Mouse (Mus musculus): ENCODE measurements around the gene Klhdc4.

The Klhdc4 gene

DNA sequence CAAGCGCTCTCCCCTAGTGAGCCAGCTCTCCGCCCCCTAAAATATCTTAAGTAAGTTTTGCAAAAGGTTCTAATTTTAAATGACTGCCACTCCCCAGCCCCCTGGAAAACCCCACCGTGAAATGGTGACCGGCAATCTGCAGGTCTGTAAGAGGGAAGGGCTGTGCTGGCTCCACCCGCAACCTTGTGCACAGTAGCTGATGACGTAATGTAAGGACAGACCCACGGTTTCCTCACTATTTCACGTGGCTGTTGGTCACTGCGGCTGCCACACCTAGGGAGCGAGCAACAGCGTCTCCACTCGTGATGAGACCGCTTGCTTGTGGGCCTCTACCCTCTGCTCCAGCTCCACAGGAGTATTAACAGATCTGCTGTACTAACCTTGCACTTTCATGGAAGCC is 23.2 kb downstream of the Klhdc4 start:
- no peak for DNase-seq (ENCODE audit: low spot score)

DNA sequence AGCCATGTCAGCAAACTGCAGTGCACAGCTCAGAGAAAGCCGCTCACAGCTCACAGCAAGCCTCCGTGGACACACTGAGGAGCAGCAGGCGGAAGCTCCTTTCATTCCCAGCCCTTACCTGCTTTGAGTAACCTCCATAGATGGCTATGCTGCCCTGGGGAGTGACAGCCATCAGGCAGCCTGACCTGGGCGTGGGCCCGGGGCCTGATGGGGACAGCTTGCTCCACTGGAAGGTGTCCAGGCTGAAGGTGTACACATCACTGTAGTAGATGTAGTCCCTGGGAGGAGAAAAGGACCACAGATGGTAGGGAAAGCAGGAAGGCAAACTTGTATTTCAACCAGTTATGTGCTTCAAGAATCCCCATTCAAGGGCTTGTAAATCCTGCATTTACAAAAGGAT is 24.5 kb downstream of the Klhdc4 start:
- no peak for DNase-seq (ENCODE audit: low spot score)

DNA sequence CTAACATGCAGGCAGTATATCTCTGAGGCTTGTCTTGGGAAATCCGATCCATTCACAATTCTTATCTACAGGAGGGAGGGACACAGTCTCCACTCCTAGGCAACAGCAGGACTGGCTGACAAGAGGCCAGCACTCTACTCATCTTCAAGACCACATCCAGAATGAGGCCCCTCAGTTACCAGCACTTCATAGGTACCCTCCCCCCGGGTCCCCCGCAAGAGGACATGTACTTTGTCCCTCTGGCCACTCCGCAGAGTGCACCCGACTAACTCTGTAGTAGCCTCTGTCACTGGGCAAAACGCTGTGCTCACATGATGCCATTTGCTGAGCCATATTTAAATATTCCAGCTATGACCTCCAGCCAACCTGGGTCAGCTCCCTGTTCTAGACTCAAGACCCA is 31.0 kb downstream of the Klhdc4 start:
- no peak for DNase-seq (ENCODE audit: low spot score)

DNA sequence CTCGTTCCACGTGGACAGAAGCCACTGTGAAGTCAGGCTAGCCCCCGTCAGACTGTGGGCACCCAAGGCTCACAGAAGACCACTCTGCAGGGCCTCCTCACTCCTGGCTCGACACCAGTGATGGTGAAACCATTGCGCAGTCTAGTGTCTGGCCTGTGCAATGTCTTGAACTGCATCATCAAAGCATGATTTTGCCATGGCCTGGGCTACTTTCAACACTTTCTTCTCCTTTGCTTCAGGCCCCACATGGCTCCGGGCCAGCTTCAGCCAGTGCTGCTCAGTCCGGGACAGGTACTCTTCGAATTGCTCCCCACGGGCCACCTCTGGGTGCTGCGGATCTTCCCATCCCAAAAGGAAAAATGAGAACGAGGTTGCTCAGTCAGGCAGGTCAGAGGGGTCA is 33.0 kb downstream of the Klhdc4 start:
- DNase-seq (ENCODE audit: low spot score): no peak

DNA sequence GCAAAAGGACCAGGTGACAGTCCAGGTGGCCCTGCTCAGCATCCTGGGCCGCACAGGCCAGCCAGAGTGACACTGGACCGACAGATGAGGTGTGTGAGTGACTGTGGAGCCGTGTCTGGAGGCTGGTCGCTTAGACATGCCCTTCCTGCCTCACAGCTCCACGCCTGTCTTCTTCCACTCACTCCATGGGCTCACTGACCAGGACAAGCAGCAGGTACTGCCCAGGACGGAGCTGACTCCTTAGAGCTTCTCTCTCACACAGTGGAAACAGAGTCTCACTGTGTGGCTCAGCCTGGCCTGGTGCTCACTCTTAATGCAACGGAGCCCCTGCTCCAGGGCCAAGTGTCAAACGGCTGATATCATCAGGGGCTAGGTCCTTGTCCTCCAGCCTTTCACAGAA is 33.9 kb downstream of the Klhdc4 start:
- no peak for DNase-seq (ENCODE audit: low spot score)

DNA sequence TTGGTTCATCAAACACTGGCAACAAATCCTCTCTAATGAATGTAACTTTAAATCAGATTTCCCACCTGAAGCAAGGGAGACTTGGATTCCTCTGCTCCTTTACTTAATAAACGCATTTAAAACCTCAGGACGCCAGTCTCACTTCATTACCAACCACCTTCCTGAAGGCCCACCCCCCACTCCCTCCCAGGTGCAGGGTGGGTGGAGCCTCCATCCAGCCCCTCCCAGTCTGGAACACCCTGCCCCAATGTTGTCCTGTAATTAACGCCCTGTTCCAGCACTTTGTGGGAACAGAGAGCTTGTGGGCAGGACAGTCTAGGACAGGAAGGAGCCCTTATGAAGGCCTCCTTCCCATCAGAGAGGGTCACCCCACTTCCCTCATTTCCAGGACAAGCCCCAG is 35.2 kb downstream of the Klhdc4 start:
- no peak for DNase-seq (ENCODE audit: low spot score)

DNA sequence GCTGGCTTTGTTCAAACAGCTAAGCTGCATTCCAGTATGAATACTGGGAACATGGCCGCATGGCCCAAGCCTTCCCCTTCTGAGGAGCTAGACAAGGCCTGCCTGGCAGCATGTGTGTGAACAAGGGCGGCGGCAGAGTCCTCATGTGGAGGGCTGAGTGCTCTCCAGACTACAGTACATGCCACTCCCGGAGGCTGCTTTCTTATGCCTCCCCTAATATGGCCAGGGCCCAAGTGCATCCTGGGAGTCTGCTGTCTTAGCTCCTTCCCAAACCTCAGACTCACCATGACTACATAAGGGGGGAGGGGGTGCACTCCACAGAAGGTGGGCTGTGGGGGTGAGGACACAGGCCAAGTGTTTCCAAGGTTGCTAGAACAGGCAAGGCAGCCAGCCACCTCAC is 36.7 kb downstream of the Klhdc4 start:
- DNase-seq (ENCODE audit: low spot score): no peak

DNA sequence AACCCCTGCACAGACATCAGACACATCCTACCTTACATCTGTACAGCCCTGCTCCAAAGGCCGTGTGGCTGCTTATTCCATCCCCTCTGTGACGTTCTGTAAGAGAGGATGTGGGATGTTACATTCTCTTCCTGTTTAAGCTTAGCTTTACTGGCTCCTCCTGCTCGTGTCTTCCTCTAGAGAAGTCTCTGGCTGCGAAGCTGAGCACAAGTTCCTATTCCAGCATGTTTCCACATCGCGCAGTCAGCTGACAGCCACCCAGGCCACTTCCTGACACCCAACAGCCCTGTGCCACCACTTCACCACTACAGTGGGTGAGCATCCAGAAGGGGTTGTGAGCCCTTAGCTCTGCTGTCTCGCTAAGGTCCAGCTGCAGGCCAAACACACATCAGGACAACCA is 37.2 kb downstream of the Klhdc4 start:
- no peak for DNase-seq (ENCODE audit: low spot score)

DNA sequence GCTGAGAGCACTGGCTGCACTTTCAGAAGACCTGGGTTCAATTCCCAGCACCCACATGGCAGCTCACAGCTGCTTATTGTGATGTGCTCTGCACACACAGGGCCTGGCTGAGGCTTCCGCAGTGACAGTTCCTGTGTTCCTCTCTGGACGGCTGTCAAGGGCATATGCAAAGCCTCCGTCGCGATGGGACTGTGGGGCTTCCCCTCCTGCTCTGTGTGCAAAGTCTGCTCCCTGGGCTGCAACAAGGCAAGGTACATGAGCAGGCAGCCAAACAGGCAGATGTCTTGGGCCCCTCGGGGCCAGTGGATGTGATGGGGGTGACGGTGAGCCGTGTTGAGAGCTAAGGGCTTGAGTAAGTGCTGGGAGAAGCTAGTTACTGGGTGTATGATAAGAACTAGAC is 40.6 kb downstream of the Klhdc4 start:
- DNase-seq (ENCODE audit: low spot score): no peak

DNA sequence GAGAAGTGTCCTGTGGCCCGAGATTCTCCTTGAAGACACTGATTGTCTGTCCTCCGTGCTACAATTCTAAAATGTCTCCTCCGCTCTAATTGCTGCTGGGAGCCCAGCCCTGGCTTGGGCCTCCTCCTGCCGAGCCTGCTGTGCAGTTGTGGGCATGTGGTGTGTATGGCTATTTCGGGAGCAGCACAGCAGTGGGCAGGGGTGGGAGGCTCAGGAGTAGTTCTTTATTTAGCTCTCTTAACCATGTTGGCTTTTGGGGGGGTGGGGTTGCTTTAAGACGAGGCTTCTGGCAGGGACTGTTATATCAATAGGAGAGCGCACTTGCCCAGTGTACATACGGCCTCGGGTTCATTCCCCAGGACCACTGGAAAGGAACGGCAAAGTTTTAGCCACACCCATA is 42.8 kb downstream of the Klhdc4 start:
- no peak for DNase-seq (ENCODE audit: low spot score)

DNA sequence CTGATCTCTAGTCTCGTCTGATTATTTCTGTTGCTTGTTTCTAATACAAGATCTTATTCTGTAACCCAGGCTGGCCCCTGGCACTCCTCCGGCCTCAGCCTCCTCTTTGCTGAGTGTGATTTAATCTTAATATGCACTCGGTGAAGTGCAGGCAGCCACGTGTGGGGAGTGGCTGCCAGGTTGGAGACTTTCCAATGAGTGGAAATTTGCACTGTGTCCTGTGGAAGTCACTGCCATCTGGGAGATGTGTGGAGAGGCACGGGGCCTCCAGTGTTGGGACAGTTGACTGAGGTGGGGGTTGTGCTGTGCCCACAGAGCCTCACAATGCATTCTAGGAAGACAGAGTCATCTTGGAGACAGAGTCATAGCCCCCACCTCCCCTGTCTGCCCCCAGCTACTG is 46.9 kb downstream of the Klhdc4 start:
- no peak for DNase-seq (ENCODE audit: low spot score)

DNA sequence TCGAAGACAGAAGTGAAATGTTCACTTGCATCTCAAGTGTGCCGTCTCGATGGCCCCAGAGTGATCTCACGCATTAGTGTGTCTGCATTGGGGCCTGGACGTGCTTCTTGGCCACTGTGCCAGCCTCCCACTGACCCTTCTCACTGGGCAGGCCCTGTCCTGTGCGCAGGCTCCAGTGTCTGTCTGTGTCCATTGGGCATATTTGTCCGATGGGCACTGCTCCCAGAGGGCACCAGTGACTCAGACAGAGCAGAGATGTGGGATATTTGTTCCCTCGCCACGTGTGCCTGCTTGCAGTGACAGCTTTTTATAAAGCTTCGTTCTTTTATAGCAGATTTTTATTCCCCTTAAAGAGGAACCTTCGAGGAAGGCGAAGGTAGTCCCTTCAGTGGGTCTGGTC is 55.5 kb downstream of the Klhdc4 start:
- DNase-seq (ENCODE audit: low spot score): no peak

DNA sequence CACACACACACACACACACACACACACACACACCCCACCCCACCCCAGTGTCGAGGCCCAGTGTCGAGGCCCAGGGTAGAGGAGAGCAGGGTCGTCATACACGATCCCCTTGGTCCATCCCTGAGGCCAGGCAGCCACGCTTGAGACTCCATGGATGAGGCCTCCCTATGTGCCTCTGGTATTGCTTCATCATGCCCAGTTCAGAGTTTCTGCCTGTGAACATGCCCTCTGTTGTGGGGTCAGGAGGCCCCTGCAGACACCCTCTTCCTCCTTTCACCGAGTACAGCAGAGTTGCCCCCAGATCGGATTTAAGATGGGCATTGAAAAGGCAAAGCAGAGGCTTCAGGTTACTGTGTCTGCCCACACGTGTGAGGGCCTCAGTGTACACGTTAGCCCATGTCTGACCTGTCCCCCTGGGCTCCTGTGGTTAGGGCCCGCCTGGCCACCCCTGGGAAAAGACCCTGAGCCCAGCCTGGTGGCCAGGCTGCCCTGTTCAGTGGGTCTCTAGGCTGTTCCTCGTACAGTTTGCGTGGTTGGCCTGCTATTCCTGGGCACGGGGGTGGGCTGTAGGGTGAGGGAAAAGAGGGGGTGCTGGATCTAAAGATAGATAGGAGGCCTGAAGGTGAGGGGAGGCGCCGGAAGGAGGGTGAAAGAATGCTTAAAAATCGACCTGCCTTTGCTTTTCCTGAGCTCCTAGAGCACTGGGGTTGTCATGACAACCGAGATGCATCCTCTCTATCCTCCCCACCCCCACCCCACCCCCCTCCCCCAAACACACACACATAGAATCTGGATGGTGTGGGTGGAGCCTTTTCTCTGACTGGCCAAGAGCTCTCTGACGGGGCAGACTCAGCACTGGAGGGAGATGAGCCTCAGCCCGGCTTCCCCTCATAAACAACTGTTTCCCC is 58.3 kb downstream of the Klhdc4 start:
- DNase-seq (ENCODE audit: low spot score): no peak

DNA sequence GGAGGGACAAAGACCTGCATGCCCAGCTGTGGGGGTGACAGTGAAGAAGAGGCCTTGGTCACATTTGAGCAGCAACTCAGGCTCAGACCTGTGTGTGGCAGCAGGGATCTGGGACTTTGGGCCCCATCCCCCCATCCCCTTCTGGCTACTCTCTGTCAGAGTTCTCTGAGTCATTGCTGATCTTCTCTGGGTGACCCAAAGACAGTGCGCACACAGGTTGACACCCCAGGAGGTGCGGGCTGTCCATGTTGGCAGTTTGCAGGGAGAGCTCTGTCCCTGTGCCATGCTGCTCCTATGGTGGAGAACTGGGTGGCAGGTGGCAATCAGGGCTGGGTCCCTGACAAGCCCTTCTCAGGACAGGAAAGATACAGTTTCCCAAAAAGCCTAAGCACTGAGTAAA is 59.7 kb downstream of the Klhdc4 start:
- DNase-seq (ENCODE audit: low spot score): no peak

DNA sequence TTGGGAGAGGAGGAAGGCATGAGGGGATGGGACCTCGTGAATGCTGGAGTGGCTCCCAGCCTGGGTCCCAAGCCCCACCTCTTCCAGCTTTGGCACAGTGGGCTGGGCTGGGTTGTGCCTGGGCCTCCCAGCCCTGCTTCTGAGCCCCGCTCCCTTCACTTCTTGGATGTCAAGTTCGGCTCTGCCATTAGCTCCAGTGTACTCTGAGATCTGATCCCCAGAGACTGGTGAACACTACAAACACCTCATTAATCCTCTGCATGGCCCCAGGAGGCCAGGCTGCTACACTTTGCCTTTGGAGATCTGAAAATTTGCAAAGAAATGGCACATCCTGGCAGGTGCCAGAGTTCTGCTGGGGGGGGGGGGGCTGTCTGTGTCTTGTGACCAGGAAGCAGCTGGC is 60.3 kb downstream of the Klhdc4 start:
- no peak for DNase-seq (ENCODE audit: low spot score)

DNA sequence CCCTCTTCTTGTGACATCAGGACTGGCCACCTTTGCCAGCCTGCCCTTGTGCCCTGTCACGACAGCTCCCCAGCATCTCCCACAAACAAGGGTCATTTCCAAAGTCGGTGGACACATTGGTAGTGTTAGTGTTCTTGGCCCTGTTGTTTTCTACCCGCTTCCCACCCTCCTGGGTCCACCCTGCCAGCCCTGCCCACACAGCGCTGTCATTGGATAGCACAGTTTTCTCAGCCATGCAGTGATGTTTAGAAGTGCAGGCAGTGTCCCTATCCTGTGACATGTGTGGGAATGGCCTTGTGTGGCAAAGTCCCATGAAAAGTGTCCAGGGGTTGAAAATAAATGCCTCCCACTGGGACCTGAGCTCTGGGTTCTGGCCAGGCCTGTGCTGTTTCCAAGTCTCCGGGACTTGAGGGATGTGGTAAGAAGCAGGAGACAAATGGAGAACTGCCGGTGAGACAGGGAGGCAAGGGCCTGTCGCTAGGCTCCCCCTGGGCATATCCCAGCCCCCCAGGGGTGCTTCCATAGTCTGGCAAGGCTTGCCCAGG is 63.7 kb downstream of the Klhdc4 start:
- DNase-seq (ENCODE audit: low spot score): no peak

DNA sequence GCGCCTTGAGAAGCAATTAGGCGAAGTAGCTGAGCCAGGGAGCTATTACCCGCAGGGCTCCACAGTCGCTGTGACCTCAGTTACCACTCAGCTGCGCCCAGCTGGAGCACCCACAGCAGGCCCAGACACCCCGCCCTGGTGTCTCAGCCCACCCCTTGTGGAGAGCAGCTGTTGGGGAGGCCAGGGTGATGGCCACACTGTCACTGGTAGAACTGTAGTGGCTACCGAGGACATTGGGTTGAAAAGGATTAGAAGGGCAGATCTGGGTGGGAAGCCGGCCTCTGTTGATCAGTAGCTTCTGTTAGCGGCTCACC is 65.7 kb downstream of the Klhdc4 start:
- no peak for DNase-seq (ENCODE audit: low spot score)

DNA sequence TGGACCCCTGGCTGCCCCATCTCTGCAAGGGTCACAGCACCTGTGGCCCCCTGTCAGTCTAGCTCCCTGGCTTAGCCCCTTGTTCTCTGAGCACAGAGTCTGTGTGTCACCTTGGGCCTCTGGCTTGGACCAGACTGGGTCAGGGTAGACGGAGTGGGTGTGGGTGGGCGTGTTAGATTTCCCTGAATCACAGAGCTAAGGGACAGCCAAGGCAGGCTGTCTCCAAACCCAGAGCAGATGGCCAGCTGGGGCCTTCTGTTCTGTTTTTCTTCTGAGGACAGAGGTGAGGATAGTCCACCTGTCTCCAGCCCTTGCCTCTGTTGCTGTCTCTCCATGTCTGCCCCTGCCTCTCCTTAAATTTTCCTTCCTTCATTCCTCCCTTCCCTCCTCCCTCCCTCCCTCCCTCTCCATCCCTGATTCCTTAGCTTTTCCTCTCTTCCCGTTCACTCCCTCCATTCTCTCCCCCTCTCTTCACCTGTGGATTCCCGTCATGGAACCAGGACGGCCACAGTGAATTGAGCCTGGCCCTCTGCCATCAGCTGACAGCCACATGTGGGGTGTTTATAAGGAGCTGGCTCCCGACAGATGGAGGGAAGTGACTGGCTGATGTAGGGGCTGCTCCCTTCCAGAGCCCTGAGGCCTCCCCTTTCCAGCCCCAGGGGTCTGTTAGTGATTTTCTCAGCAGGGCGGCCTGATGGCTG is 66.2 kb downstream of the Klhdc4 start:
- no peak for DNase-seq (ENCODE audit: low spot score)

DNA sequence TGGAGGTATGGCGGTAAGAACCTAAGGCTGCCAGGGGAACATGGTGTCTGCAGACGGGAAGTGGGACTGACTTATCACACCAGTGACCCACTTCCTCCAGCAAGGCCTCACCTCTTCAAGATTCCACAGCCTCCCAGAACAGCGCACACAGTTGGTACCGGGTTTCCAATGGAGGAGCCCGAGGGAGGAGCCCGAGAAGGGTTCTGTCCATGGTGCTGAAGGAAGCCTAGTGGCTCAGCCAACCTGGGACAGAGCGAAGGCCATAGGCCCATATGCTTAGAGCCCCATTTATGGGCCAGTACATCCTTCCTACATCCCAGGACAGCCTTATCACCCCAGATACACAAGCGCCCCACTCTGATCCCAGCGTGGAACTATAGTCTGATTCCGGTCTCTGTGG is 67.9 kb downstream of the Klhdc4 start:
- no peak for DNase-seq (ENCODE audit: low spot score)

DNA sequence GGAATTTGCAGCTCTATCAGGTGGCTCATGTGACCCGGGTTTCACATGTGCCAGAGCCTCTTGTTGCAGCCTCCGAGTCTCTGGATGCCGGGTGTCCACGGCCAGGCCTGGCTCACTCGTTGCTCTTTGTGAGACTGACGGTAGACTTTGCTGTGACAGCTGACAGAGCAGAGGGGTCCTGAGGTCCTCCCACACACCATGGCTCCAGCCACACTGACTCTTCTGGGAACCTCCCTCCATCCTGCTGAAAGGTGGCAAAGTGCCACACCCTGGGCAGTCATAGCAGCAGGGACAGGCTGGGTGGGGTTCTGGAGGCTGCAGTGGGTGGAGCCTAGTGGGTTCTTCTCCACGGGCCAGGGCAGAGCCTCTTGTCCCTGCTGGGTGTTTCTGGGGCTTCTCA is 68.9 kb downstream of the Klhdc4 start:
- no peak for DNase-seq (ENCODE audit: low spot score)

DNA sequence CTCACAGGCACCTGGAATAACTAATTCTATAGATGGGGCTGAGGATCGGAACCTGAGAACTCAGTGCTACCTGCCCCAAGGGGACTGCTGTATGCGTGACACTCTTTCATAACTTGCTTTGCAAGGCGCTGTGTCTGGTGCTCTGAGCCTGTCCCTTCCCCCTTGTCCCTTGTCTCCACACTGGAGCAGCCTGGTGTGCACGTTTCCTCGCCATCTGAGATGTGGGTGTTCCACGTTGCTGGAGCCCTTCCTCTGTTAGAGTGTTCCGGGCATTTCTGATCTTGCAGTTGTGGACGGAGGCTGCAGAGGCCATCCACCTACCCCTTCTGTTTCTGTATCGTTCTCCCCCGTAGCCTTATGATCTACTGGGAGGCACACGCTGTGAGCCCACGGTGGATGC is 70.9 kb downstream of the Klhdc4 start:
- no peak for DNase-seq (ENCODE audit: low spot score)

DNA sequence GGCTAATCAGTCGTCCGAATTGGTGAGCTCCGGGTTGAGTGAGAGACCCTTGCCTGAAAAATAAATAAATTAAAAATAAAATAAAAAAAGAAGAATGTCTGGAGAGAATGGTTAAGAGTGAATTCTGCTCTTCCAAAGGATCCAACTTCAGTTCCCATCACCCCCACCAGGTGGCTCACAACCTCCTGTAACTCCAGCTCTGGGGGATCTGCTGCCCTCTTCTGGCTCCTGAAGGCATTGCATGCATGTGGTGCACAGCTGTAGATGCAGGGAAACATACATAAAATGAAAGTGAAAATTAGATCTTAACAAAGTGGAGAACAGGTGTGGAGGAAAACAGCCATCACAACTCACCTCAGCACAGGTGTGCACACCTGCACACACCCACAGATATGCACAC is 78.0 kb downstream of the Klhdc4 start:
- no peak for DNase-seq (ENCODE audit: low spot score)

DNA sequence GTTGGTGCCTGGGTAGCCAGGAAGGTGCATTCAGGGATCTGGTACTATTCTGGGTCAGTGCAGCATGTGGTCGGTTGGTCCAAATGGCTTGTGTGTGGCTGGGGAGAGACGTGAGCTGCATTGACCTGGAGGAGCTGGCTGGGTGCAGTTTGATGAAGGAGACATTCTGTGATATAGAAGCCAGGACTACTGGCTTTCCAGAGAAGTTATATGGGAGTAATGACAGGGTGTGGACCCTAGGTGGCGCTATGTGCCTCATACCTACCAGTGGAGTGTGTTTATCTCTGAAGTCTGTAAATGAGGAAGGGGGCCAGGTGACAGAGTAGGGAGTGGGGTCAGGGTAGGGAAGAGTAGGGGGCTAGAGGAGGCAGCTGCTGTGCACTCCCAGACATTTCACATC is 78.9 kb downstream of the Klhdc4 start:
- DNase-seq (ENCODE audit: low spot score): no peak

DNA sequence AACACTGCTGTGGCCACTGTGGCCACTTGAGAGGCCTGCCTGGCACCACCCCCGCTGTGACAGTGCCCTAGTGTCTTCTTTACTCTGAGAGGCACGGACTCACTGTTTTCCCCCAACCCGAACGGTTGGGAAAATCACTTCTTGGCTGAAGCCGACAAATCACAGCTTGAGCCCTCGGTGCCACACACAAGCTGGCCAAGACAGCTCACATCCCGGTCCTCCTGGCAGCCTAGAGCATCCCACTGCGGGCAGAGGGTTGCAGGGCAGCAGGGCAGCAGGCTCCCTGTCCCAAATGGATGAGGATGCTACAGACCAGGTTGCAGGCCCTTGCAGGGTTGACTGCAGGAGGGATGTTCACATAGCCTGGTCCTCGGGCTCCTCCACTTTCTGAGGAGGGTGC is 79.9 kb downstream of the Klhdc4 start:
- no peak for DNase-seq (ENCODE audit: low spot score)
